Mouse (Mus musculus): ENCODE measurements around the gene Swsap1.

GRCm38 (mm10) chr9:22000296-22000695 lies 44.7 kb downstream of the Swsap1 start:
- TF ChIP-seq CTCF (IDR thresholded peaks at IDR 0.05; ENCODE audit: low read depth, low read length) (no peak), EP300 (IDR thresholded peaks at IDR 0.05; ENCODE audit: insufficient read depth, low read depth, low read length) (no peak), POLR2A (IDR thresholded peaks at IDR 0.05; ENCODE audit: insufficient read depth, low read length) (no peak)
